12 mouse cellular contexts compared by ENCODE assay signal in the genomic region with DNA sequence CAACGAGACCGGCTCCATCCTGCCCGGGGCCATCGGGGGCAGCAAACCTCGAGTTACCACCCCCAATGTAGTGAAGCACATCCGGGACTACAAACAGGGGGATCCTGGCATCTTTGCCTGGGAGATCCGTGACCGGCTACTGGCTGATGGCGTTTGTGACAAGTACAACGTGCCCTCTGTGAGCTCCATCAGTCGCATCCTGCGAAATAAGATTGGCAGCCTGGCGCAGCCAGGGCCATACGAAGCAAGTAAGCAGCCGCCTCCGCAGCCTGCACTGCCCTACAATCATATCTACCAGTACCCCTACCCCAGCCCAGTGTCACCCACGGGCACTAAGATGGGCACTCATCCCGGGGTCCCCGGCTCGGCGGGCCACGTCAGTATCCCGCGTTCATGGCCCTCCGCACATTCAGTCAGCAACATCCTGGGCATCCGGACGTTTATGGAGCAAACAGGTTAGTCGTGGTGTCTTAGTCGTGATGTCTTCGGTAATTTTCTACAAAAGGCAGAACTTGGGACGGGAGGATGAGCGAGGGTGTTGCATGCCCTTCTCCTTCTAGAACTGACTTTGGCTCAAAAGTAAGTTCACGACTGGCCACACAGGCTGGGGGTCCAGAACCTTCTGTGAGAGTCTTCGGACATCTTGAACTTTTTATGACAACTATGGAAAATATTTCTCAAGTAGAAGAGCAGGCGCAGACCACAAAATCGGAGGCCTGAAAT. TPM values are rescaled to one million over a fixed set of nuclear protein-coding genes. Genes with fewer than 3 reads are reported as not detected.
DNase-seq lines count a peak whose midpoint lies in the region; ATAC-seq lines count a peak whose summit lies in the region.
"Had no signal": no experiment of that assay in that cellular context is flagged by ENCODE, and none has a peak within 500 bp of the region (broad histone marks: within the 10 kb centered on the region; RNA-seq: fewer than 3 reads in every experiment).

No protein-coding gene starts in this region.

- H3K4me1 ChIP-seq in hindbrain, embryonic 12.5 days = peaks cover 6% of the 10 kb centered on the region
- H3K4me1 ChIP-seq in hindbrain, embryonic 14.5 days (replicated peaks; ENCODE audit: control insufficient read depth, insufficient read depth, low read length) = no peaks in the 10 kb centered on the region
- H3K4me1 ChIP-seq in embryonic facial prominence, embryonic 13.5 days = peaks cover 34% of the 10 kb centered on the region
- peaks cover 13% of the 10 kb centered on the region for H3K4me1 ChIP-seq in midbrain, embryonic 13.5 days (replicated peaks)

- H3K27ac ChIP-seq in hindbrain, embryonic 12.5 days = no peak overlapping the region
- H3K27ac ChIP-seq in hindbrain, embryonic 14.5 days = no peak overlapping the region
- H3K27ac ChIP-seq in embryonic facial prominence, embryonic 13.5 days = no peak overlapping the region
- no peak overlapping the region for H3K27ac ChIP-seq in midbrain, embryonic 13.5 days

- no peak overlapping the region; the same call in 1 of the 2 replicates for H3K9ac ChIP-seq in hindbrain, embryonic 12.5 days
- no peak overlapping the region for H3K9ac ChIP-seq in hindbrain, embryonic 14.5 days
- peak overlapping the region; percentile 73 for H3K9ac ChIP-seq in embryonic facial prominence, embryonic 13.5 days
- H3K9ac ChIP-seq in midbrain, embryonic 13.5 days (replicated peaks) = no peak overlapping the region

- no peaks in the 10 kb centered on the region for H3K36me3 ChIP-seq in hindbrain, embryonic 12.5 days
- H3K36me3 ChIP-seq in hindbrain, embryonic 14.5 days (replicated peaks; ENCODE audit: control insufficient read depth, insufficient read depth) = no peaks in the 10 kb centered on the region
- H3K36me3 ChIP-seq in embryonic facial prominence, embryonic 13.5 days = no peaks in the 10 kb centered on the region
- no peaks in the 10 kb centered on the region for H3K36me3 ChIP-seq in midbrain, embryonic 13.5 days

- H3K9me3 ChIP-seq in hindbrain, embryonic 12.5 days (replicated peaks) = no peaks in the 10 kb centered on the region
- H3K9me3 ChIP-seq in hindbrain, embryonic 14.5 days (ENCODE audit: control insufficient read depth, low read length) = no peaks in the 10 kb centered on the region
- no peaks in the 10 kb centered on the region for H3K9me3 ChIP-seq in embryonic facial prominence, embryonic 13.5 days
- no peaks in the 10 kb centered on the region for H3K9me3 ChIP-seq in midbrain, embryonic 13.5 days

- DNase-seq in embryo, embryonic 11 days = peak; percentile 43
- no peak for DNase-seq in embryo, embryonic 9.5 days (ENCODE audit: extremely low spot score)
- no peak for DNase-seq in hindbrain, embryonic 14.5 days (ENCODE audit: low spot score)
- no peak for DNase-seq in adrenal gland, postnatal 25 days
- DNase-seq in liver = no peak
- DNase-seq: adrenal gland, adult 2 months; gastrocnemius, postnatal 25 days; lung, adult 2 months had no signal

- peak overlapping the region; percentile 26 for H3K4me3 ChIP-seq in hindbrain, embryonic 12.5 days
- H3K4me3 ChIP-seq in hindbrain, embryonic 14.5 days (replicated peaks; ENCODE audit: low read length) = no peak overlapping the region
- peak overlapping the region; percentile 50 for H3K4me3 ChIP-seq in embryonic facial prominence, embryonic 13.5 days
- H3K4me3 ChIP-seq in midbrain, embryonic 13.5 days (replicated peaks) = no peak overlapping the region

- 0 out of 2 replicates have a peak, but pooled peaks have one; percentile 10 for ATAC-seq in hindbrain, embryonic 12.5 days (ENCODE audit: low FRiP score)
- no peak for ATAC-seq in hindbrain, embryonic 14.5 days (ENCODE audit: low FRiP score)
- ATAC-seq in embryonic facial prominence, embryonic 13.5 days (ENCODE audit: insufficient number of reproducible peaks, insufficient read depth, low FRiP score, low TSS enrichment, low read depth) = no peak
- 0 out of 2 replicates have a peak, but pooled peaks have one; percentile 4 for ATAC-seq in midbrain, embryonic 13.5 days

- 3% methylated on average over 36 of the region's 36 CpGs for WGBS in hindbrain, embryonic 12.5 days
- WGBS in hindbrain, embryonic 14.5 days = 2% methylated on average over 36 of the region's 36 CpGs
- 1% methylated on average over 36 of the region's 36 CpGs for WGBS in embryonic facial prominence, embryonic 13.5 days
- 2% methylated on average over 36 of the region's 36 CpGs for WGBS in midbrain, embryonic 13.5 days

- peak overlapping the region; percentile 45 for H3K4me2 ChIP-seq in hindbrain, embryonic 12.5 days (replicated peaks)
- no peak overlapping the region for H3K4me2 ChIP-seq in hindbrain, embryonic 14.5 days (replicated peaks)
- peak overlapping the region; percentile 67 for H3K4me2 ChIP-seq in embryonic facial prominence, embryonic 13.5 days
- no peak overlapping the region for H3K4me2 ChIP-seq in midbrain, embryonic 13.5 days (replicated peaks)

- H3K27me3 ChIP-seq in hindbrain, embryonic 12.5 days = peaks cover 93% of the 10 kb centered on the region
- H3K27me3 ChIP-seq in hindbrain, embryonic 14.5 days (ENCODE audit: control insufficient read depth, insufficient read depth, low read length) = peaks cover 94% of the 10 kb centered on the region
- H3K27me3 ChIP-seq in embryonic facial prominence, embryonic 13.5 days = peaks cover 93% of the 10 kb centered on the region
- peaks cover 94% of the 10 kb centered on the region for H3K27me3 ChIP-seq in midbrain, embryonic 13.5 days

RNA-seq across cellular contexts. Expression of a gene that starts 4.3 kb away (rescaled TPM):
- 4.7 and 7.3 TPM in 2 replicates for polyA plus RNA-seq in hindbrain, embryonic 12.5 days (2016; fragmentation: Nextera tagmentation; extraction: Ambion mirVana)
- polyA plus RNA-seq in hindbrain, embryonic 14.5 days (2014; fragmentation: Nextera tagmentation; extraction: Ambion mirVana) = not detected in 2 replicates
- polyA plus RNA-seq in embryonic facial prominence, embryonic 13.5 days (2015; fragmentation: Nextera tagmentation; extraction: Ambion mirVana) = 13.5 and 17.8 TPM in 2 replicates
- polyA plus RNA-seq in midbrain, embryonic 13.5 days (2015; fragmentation: Nextera tagmentation; extraction: Ambion mirVana) = 0.05 TPM in 1 of 2 replicates, not detected in the other
- total RNA-seq in adrenal gland, postnatal 25 days (2021) = not detected in 2 replicates
- total RNA-seq: adrenal gland, adult 2 months; gastrocnemius, postnatal 25 days; MEL had no signal
- polyA plus RNA-seq: adrenal gland, adult 2 months had no signal

Comparison
In these comparisons a context has a peak if more than half of its experiments do, and no peak if none do; other contexts are left out.
1. ATAC-seq: peak in hindbrain, embryonic 12.5 days (single experiment) and midbrain, embryonic 13.5 days (single experiment); none in hindbrain, embryonic 14.5 days (single experiment) and embryonic facial prominence, embryonic 13.5 days (single experiment).
2. H3K4me2 ChIP-seq: peak in hindbrain, embryonic 12.5 days (single experiment) and embryonic facial prominence, embryonic 13.5 days (single experiment); none in hindbrain, embryonic 14.5 days (single experiment) and midbrain, embryonic 13.5 days (single experiment).
3. H3K4me3 ChIP-seq: peak in hindbrain, embryonic 12.5 days (single experiment) and embryonic facial prominence, embryonic 13.5 days (single experiment); none in hindbrain, embryonic 14.5 days (single experiment) and midbrain, embryonic 13.5 days (single experiment).